Mouse (Mus musculus) frontal cortex, postnatal 10 days (tissue): ENCODE data around the gene Nudt14.

Source experiments
- DNase-seq, 2 experiments: peaks; one replicate each; pipeline ENCODE4 v3.0.0; 2022; ENCODE audit warnings: low spot score in 2 of 2, mixed read lengths in 1 of 2

The Nudt14 gene

DNA sequence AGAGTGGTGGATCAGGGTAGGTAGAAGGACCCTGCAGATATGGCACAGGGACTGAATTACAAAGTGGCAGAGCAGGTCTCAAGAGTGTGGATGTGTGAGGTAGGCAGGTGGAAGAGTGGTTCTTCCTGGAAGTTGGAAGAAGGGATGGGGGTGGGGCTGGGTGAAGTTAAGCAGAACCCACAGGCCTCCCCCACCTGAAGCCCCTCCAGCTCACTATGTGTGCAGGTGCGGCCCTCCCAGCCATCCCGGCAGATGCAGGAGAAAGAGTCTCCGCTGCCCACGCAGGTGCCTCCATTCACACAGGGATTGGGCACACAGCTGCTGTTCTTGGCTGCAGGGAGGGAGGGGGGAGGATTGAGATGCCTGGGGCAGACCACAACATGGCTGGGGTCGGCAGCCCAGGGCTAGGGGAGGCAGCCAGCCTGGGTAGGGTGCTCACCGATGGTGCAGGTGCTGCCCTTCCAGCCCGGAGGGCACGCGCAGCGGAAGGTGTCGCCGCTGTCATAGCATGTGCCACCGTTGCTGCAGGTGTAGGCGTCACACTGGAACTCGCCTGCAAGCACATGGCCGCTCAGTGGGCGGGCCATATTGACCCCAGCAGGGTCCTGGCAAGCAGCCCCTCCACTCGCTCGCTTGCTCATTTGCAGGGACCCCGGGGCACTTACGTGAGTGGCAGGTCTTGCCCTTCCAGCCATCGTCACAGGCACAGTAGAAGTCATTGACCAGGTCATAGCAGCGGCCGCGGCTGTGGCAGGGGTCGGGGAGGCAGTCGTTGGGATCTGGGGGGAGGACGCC is 28.8 kb downstream of the Nudt14 start:
- DNase-seq: no peak

DNA sequence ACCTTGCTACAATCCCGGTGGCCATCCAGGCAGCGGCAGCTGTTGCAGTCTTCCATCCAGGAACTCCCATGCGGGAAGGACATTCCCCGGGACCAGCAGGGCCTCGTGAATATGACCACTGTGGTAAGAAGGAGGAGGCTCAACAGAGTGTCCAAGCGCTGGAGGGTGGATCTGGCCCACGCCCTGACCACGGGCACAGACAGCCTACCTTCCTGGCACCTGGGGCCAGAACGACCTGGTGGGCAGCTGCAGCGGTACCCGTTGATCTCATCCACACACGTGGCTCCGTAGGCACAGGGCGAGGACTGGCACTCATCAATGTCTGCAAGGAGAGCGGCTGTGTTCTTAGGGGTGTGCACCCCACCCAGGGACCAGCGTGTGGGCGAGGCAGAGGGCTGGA is 30.2 kb downstream of the Nudt14 start:
- no peak for DNase-seq

DNA sequence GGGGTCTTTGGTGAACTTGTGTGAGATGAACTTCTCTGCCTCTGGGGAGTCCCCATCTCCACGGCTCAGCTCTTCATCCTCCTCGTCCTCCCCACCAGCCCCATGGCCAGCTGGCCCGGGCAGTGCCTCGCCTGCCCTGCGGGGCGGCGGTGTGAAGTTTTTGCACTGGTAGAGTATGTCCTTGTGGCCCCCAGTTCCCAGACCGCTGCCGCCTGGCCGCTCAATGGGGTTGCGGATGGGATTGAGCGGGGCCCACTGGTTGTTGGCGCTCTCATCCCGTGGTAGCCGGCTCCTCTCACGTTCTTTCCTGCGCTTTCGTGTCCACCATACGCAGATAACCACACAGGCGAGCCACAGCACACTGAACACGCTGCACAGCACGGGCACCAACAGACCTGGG is 32.9 kb downstream of the Nudt14 start:
- DNase-seq: no peak

DNA sequence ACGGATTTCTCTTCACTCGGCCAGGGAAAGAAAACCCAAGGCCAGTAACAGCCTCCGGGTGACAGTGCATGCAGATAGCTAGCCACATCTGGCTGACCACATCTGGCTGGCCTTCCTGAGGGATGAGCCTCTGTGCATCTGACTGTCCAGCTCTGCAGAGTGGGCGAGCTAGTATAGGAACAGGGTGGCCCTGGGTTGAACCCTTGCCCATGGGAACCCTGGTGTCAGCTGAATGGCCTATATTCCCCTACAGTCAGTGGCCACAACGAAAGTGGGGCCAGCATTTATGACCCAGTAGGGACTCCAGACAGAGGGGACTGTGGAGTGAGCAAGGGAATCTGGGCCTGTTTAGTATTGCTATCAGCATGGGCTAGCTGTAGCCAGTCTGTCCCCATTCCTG is 36.9 kb downstream of the Nudt14 start:
- DNase-seq: no peak

DNA sequence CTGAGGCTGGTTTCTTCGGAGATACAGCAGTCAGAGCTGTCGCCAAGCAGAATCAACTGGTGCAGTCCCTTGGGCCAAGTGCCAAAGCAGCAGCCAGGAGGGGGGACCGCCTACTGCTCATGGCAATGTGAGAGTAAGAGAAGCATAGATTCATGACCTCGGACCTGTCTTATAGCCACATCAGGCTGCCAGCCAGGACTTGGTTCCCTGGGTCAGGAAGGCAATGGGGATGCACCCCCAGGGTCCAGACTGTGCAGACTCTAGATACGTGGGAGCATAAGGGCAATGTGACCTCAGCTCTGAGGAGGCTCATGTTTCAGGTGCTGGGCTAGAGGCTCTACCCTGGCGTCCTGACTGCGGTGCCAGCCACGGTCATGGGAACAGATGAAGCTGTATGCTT is 38.0 kb downstream of the Nudt14 start:
- DNase-seq: no peak

DNA sequence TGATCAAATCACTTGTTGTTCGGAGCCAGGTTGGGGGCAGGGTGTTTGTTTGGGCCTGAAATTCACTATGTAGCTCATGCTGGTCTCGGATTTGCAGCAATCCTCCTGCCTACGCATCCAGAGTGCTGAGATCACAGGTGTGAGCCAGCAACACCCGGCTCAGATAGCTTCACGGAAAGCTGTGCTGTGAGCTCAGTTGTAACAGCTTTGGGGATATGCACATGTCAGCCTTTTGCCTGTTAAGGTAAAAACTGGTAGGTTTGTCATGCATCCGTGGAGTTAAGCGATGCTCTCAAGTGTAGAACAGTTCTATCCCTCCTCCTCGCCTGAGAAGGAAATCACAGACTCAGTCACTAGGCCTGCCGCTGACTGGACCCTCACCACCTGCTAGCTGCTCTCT is 41.3 kb downstream of the Nudt14 start:
- no peak for DNase-seq

DNA sequence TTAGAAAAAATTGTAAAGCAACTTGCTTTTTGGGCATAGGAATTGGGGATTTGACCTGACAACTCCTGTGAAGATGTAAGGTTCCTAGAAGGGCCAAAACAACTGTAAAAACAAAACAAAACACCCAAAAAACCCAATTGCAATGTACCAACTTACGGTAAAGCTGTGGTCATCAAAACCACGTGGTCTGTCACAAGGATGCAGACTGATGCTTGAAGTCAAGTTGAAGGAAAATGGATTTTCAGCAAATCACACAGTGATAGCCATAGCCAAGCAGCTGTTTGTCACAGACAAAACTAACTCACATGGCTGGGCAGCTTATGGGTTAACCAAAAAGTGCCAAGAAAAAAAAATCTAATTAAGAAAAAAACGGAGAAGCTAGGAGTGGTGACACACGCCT is 43.0 kb downstream of the Nudt14 start:
- DNase-seq: no peak

DNA sequence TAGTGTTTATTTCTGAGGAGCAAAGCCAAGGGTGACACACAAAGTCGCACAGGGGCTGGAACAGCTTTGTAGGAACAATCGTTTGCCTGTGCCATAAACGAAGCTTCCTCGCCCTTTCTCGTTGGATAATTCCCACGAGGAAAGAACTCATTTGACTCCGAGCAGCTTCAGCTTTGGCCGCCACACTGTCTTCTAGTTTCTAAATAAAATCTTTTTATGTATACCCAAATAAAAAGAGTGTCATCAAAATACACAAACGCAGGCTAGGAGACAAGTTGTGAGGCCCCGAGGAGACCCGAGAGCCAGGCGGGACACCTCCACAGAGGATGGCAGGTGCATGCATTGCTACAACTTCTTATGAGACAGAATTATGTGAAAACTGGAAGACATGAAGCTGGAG is 43.6 kb downstream of the Nudt14 start:
- no peak for DNase-seq

DNA sequence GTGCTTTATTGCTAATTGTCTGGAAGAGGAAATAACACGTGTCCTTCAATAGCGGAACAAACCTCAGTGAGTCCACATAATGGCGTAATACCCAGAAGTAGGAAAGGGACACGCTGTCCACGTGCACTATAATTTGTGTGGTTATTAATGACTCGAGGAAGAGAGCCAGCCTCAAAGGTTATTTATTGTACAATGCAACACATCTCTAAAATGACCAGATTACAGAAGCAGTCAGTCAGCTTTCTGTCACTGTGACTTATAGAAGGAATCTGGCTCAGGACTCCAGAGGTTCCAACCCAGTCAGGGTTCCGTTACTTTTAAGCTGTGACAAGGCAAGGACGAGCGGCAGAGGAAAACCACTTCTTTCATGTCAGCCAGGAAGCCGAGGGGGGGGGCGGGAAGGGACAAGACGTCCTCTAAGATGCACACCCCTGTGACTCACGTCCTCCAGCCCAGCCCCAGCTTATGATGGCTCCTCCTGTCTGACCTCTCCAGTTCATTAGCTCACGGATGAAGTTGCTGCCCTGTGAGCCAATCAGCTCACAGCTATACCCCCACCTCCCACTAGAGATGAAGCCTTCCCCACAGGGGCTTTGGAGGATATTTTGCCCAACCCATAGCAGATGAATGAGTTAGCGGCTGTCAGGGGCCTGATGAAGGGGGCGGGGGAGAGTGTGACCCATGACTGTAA is 44.3 kb downstream of the Nudt14 start:
- DNase-seq: no peak

DNA sequence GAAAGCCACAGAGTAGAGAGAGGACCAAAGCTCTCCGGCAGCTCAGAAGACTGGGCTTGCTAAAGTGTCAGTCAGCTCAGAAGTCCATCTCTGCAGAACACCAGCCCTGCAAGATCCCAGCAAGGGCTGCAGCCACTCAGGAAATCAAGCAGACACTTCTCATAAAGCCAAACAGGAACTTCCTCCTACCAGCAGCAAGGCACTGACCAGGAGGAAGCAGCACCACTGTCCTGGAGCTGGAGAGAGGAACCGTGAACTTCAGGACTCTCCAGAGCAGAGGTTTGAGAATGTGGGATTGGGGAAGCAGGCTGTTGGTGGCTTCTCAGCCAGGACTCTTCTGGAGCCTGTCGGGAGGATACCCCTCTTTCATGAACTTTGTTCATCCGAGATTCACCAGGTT is 47.0 kb downstream of the Nudt14 start:
- DNase-seq: no peak

DNA sequence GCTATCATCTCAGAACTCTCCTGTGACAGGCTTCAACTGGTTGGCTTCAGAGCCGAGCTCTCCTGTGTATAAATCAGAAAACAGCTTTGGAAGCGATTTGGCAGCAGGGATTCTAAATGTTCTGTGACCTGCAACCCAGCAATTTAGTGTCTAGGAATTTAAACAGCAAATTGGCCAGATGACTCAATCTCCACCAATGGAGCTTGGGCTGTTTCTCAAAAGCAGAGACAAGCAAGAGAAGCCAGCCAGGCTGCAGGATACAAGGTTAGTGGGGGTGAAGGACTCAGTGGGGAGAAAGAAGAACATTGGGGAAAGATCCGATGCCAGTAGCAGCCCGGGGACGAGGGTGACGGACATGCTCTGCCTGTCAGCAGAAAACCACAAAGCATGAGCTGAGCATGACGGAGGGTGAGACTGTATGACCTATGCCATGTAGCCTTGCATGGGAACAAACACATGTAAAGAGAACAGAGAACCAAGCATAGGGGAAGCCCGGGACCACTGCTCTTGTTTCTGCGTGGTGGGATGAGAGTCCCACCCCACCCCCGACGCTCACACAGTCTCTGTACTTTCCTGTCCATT is 47.5 kb downstream of the Nudt14 start:
- DNase-seq: no peak

DNA sequence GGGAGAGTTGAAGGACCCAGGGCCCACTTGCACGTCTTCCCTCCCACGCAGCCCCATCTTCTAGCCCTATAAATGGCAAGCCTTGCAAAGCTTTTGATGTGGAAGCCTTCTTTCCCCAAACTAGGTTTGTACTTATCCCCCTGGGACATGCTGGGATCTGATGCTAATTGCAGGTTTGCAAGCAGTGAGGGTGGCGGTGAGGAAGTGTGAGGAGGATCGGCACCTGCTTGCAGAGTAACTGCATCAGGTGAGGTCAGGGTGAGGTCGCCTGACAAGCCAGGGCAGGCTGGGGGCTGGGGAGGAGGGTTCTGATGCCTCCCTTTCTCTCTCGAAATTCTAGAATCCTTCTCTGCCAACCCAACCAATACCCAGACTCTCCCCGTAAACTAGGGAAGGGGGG is 56.5 kb downstream of the Nudt14 start:
- no peak for DNase-seq
